Mouse (Mus musculus) MEL (cell line): Measurements from ENCODE around the gene Serpinh1. TPM values are rescaled to one million over a fixed set of nuclear protein-coding genes. Genes with fewer than 3 reads are reported as not detected.

Experiments
- DNase-seq: peaks from one replicate; pipeline ENCODE4 v3.0.0; 2011; ENCODE audit warnings: low read depth, low spot score
- H3K27ac ChIP-seq: 2 replicates; pipeline ENCODE4 v1.5.1; 2012; ENCODE audit warnings: low read depth, mild to moderate bottlenecking, control low read depth, low read length, moderate library complexity; ENCODE audit not compliant: control insufficient read depth
- H3K27me3 ChIP-seq, 2 experiments: fragments of 150-350 bp in 1 of 2; sonication (generic) in 1 of 2; 2 replicates each; pipeline ENCODE4 v1.6.1; 2012; ENCODE audit warnings: low read length in 2 of 2, mild to moderate bottlenecking in 2 of 2, improper control_type of control experiment in 1 of 2, moderate library complexity in 1 of 2; ENCODE audit not compliant: insufficient read depth in 2 of 2, control insufficient read depth in 1 of 2
- H3K36me3 ChIP-seq, 2 experiments: 2 replicates each; pipeline ENCODE4 v1.6.1; 2012 to 2014; ENCODE audit warnings: low read length in 2 of 2, improper control_type of control experiment in 1 of 2, inconsistent platforms in 1 of 2, mild to moderate bottlenecking in 1 of 2; ENCODE audit not compliant: insufficient read depth in 2 of 2, control insufficient read depth in 1 of 2
- H3K4me1 ChIP-seq, 2 experiments: fragments of 150-350 bp in 1 of 2; sonication (generic) in 1 of 2; 2 replicates each; pipeline ENCODE4 v1.6.1; 2012; ENCODE audit warnings: low read length in 2 of 2, improper control_type of control experiment in 1 of 2, mild to moderate bottlenecking in 1 of 2; ENCODE audit not compliant: insufficient read depth in 2 of 2, control insufficient read depth in 1 of 2
- H3K4me3 ChIP-seq, 2 experiments: fragments of 150-350 bp in 1 of 2; sonication (generic) in 1 of 2; 2 replicates each; pipeline ENCODE4 v1.5.1; 2012; ENCODE audit warnings: low read depth in 2 of 2, low read length in 2 of 2, mild to moderate bottlenecking in 2 of 2, moderate library complexity in 2 of 2, control low read depth in 1 of 2, improper control_type of control experiment in 1 of 2; ENCODE audit not compliant: control insufficient read depth in 1 of 2, insufficient read depth in 1 of 2
- H3K79me2 ChIP-seq: 2 replicates; pipeline ENCODE4 v1.6.1; 2012; ENCODE audit warnings: mild to moderate bottlenecking, low read length, moderate library complexity; ENCODE audit not compliant: control insufficient read depth, poor library complexity, insufficient read depth
- H3K9ac ChIP-seq: 2 replicates; pipeline ENCODE4 v1.6.1; 2012; ENCODE audit warnings: low read depth, mild to moderate bottlenecking, control low read depth, low read length, moderate library complexity; ENCODE audit not compliant: control insufficient read depth, poor library complexity, severe bottlenecking
- H3K9me3 ChIP-seq: fragments of 150-350 bp; sonication (generic); replicated peaks from 2 replicates; pipeline ENCODE4 v1.6.1; 2012; ENCODE audit warnings: mild to moderate bottlenecking, low read length, improper control_type of control experiment, moderate library complexity; ENCODE audit not compliant: insufficient read depth
- CHD1 ChIP-seq: IDR thresholded peaks from 2 replicates; pipeline ENCODE4 v1.6.1; 2012; ENCODE audit warnings: low read depth, mild to moderate bottlenecking, inconsistent platforms, low read length, improper control_type of control experiment
- CHD2 ChIP-seq: IDR thresholded peaks from 2 replicates; pipeline ENCODE4 v1.6.1; 2011; ENCODE audit warnings: low read length, improper control_type of control experiment
- GABPA ChIP-seq: IDR thresholded peaks from 2 replicates; pipeline ENCODE4 v1.6.1; 2012; ENCODE audit warnings: low read depth, mild to moderate bottlenecking, inconsistent platforms, low read length, improper control_type of control experiment, moderate library complexity
- MEF2A ChIP-seq: IDR thresholded peaks from 2 replicates; pipeline ENCODE4 v1.6.1; 2014; ENCODE audit warnings: low read depth, mild to moderate bottlenecking, inconsistent platforms, low read length, improper control_type of control experiment; ENCODE audit not compliant: poor library complexity, insufficient replicate concordance, severe bottlenecking; ENCODE audit errors: extremely low read depth
- MYC ChIP-seq: IDR thresholded peaks from 2 replicates; pipeline ENCODE4 v1.6.1; 2011; ENCODE audit warnings: low read depth, mild to moderate bottlenecking, low read length, improper control_type of control experiment, moderate library complexity
- NELFE ChIP-seq: IDR thresholded peaks from 2 replicates; pipeline ENCODE4 v1.6.1; 2011; ENCODE audit warnings: low read depth, low read length, improper control_type of control experiment
- POLR2A ChIP-seq, 2 experiments: IDR thresholded peaks; 2 replicates each; pipeline ENCODE4 v1.6.1; 2011 to 2012; ENCODE audit warnings: low read length in 2 of 2, mild to moderate bottlenecking in 2 of 2, control low read depth in 1 of 2, improper control_type of control experiment in 1 of 2, low read depth in 1 of 2, moderate library complexity in 1 of 2; ENCODE audit not compliant: control insufficient read depth in 1 of 2, insufficient read depth in 1 of 2, poor library complexity in 1 of 2
- POLR2AphosphoS2 ChIP-seq: IDR thresholded peaks from 2 replicates; pipeline ENCODE4 v1.6.1; 2011; ENCODE audit warnings: low read length, improper control_type of control experiment
- RAD21 ChIP-seq: IDR thresholded peaks from 2 replicates; pipeline ENCODE4 v1.6.1; 2011; ENCODE audit warnings: mild to moderate bottlenecking, low read depth, low read length, improper control_type of control experiment
- TBP ChIP-seq: IDR thresholded peaks from 2 replicates; pipeline ENCODE4 v1.8.0; 2011; ENCODE audit warnings: low read depth, low read length, improper control_type of control experiment
- USF1 ChIP-seq: IDR thresholded peaks from 2 replicates; pipeline ENCODE4 v1.6.1; 2014; ENCODE audit warnings: low read depth, mild to moderate bottlenecking, inconsistent platforms, low read length, improper control_type of control experiment, moderate library complexity
- ZMIZ1 ChIP-seq: IDR thresholded peaks from 2 replicates; pipeline ENCODE4 v1.6.1; 2012; ENCODE audit warnings: low read depth, mild to moderate bottlenecking, inconsistent platforms, low read length, improper control_type of control experiment, moderate library complexity
- polyA plus RNA-seq, 2 experiments: library from polyadenylated mRNA; stranded (reverse) in 1 of 2; unstranded in 1 of 2; fragments of >175 nt in 1 of 2; fragments of >200 nt in 1 of 2; gene quantifications; 2 replicates each; pipeline versions ENCODE4 v1.2.1 to v1.2.4; 2012; ENCODE audit warnings: low replicate concordance in 2 of 2, low read depth in 1 of 2; ENCODE audit not compliant: insufficient read length in 2 of 2, insufficient read depth in 1 of 2, missing spikeins in 1 of 2
- total RNA-seq: library from RNA; depleted of rRNA; stranded (reverse); fragments of 300-350 nt; gene quantifications from 2 replicates; pipeline ENCODE4 v1.2.3, GENCODE M21; 2012

The Serpinh1 gene
- total and polyA plus RNA-seq, 3 experiments, result not detected

DNA sequence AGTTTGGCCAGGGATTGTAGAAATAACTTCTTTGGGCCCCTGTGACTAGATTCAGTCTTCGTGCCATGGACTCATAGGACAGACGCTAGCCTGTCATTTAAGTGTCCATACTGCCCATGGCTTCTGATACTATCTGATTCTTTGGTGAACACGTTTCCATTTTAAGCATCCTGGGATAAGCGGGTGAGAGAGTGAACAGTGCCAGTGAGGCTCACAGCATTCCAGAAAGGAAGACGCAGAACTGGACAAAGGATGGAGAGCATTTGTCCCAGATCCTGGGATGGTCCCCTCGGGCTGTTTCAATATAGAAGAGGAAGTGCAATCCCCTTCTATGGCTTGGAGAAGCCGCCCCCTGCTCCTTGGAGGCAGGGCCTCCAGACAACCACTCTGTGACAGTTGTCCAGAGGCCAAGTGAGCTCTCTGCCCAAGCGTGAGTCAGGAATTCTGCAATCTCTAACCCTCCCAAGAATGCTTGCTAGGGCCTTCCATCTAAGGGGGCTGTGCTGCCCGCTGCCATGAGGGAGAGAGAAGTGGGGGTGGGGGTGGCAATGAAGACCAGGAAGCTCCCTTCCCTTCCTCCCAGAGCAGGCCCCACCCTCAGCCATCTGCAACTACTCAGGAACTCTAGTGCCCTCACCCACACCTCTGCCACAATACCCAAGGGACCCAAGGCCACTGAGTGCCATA, 3.3 kb upstream of the Serpinh1 start:
- Histone ChIP-seq H3K36me3 (no peaks in the 10 kb centered on the region), H3K4me3 (no peak overlapping the region), H3K4me1 (peaks cover 0 to 4% of the 10 kb centered on the region in 2 experiments; a peak in 1 of 4 replicates), H3K79me2 (no peaks in the 10 kb centered on the region), H3K9me3 (no peaks in the 10 kb centered on the region), H3K27ac (no peak overlapping the region), H3K9ac (no peak overlapping the region), H3K27me3 (no peaks in the 10 kb centered on the region; a peak in 1 of 4 replicates)
- DNase-seq, result no peak
- TF ChIP-seq POLR2A (IDR thresholded peaks at IDR 0.05; ENCODE audit: control insufficient read depth in 1 of 2, insufficient read depth in 1 of 2, low read depth in 1 of 2, low read length in 2 of 2, poor library complexity in 1 of 2) (no peak), MEF2A (no peak)

DNA sequence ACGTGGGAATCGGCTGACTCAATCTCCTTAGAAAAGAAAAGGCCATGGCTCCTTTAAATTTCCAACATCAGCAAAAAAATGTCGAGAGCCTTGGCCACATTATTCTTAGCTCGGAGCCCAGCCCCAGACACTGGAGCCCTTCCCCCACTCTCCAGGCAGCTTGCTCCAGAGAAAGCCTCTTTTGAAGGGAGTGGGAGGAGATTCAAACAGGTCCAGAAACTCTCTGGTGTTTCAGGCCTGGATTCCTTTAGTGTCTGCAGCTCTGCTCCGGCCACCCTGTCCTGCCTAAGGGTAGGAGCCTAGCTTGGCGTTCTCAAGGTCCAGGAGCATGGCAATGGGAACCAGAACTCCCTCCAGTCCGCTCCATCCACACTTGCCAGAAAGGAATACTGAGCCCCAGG, 2.7 kb upstream of the Serpinh1 start:
- no peak for DNase-seq
- no peak for TF ChIP-seq GABPA
- no peak for TF ChIP-seq TBP
- no peak for TF ChIP-seq CHD1
- no peak for TF ChIP-seq POLR2AphosphoS2
- TF ChIP-seq MEF2A, result no peak
- Histone ChIP-seq H3K4me1 (peaks cover 0 to 4% of the 10 kb centered on the region in 2 experiments; a peak in 1 of 4 replicates), H3K4me3 (no peak overlapping the region), H3K79me2 (no peaks in the 10 kb centered on the region), H3K27ac (no peak overlapping the region), H3K9me3 (no peaks in the 10 kb centered on the region), H3K9ac (no peak overlapping the region), H3K27me3 (peaks cover 0 to under 1% of the 10 kb centered on the region in 2 experiments; a peak in 1 of 4 replicates), H3K36me3 (no peaks in the 10 kb centered on the region)

DNA sequence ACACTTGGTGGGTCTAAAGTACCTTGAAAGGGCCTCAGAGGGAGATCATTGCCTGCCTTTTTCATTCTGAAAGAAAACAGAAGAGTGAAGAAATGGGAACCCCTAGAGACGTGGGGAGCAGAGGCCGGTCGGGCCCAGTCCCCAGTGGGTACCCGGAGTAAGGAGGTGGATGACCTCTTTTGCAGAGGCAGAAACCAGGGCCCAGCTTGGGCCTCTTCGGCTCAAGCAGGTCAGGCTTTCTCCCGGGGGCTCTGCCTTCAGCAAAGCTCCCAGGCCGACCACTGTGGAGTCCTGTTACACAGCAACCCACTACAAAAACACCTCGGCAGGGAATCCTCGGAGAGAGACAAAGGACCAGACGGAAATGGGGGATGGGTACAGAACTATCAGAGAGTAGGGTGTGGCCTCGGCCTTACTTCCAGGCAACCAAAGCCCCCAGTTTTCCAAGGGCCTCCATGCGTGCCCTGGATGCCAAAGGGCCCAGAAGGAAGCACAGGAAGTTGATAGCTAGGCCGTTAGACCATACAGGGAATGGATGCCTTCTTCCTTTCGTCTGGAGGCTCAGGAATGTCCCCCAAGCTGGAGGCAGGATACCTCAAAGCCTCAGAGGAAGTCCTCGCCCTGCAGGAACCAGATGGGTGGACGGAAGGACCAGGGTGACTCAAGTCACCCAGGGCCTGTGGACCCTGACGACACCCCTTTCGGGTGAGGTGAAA, 1.1 kb downstream of the Serpinh1 start:
- no peaks in the 10 kb centered on the region for H3K79me2 ChIP-seq
- H3K27ac ChIP-seq, result no peak overlapping the region
- H3K36me3 ChIP-seq, result no peaks in the 10 kb centered on the region
- DNase-seq, result no peak
- peaks cover 0 to 5% of the 10 kb centered on the region in 2 experiments; a peak in 1 of 4 replicates for H3K27me3 ChIP-seq
- no peak overlapping the region for H3K9ac ChIP-seq
- H3K4me1 ChIP-seq, result no peaks in the 10 kb centered on the region
- TF ChIP-seq POLR2A (IDR thresholded peaks at IDR 0.05; ENCODE audit: control insufficient read depth in 1 of 2, insufficient read depth in 1 of 2, low read depth in 1 of 2, low read length in 2 of 2, poor library complexity in 1 of 2), result no peak
- TF ChIP-seq ZMIZ1, result no peak
- TF ChIP-seq MEF2A, result no peak
- TF ChIP-seq NELFE, result no peak
- no peak for TF ChIP-seq USF1
- no peak for TF ChIP-seq MYC
- no peak for TF ChIP-seq CHD2
- TF ChIP-seq RAD21, result no peak
- no peaks in the 10 kb centered on the region for H3K9me3 ChIP-seq
- H3K4me3 ChIP-seq, result no peak overlapping the region
